Mouse (Mus musculus) liver, adult 2 months (tissue): ENCODE results near the gene Fndc8.

Experiments
- CTCF ChIP-seq: fragments of 200-500 bp; IDR thresholded peaks from 2 replicates; pipeline ENCODE4 v1.5.1; 2011; ENCODE audit warnings: low read depth, low read length, control low read depth
- POLR2A ChIP-seq: fragments of 200-500 bp; IDR thresholded peaks from 2 replicates; pipeline ENCODE4 v1.6.1; 2011; ENCODE audit warnings: low read length, control low read depth; ENCODE audit not compliant: insufficient read depth; ENCODE audit errors: extremely low read depth

DNA sequence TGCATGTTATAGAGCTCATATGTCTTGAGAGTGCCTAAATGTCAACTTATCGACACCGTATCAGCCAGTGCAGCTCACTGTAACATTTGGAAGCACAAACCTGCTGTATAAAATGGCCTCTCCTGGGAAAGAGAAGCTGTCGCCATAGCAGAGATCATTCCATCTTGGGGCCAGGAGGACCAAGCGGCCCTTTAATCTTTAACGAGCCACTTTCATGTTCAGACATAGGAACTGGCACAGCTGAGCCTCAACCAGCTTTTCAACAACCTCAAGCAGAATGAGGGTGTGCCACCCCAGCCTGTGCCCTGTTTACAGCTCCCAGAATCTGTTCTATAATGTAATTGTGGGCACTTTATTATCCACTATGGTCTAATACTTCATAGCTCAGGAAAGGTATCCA, 41.7 kb upstream of the Fndc8 start:
- TF ChIP-seq POLR2A (no peak), CTCF (no peak)
